Mouse (Mus musculus): ENCODE measurements around the gene Gas7. TPM values are rescaled to one million over a fixed set of nuclear protein-coding genes. Genes with fewer than 3 reads are reported as not detected.

The Gas7 gene
- polyA plus RNA-seq, 1 experiment from 2014 or later: 2.7 TPM

GRCm38 (mm10) chr11:67574344-67574743, 119.1 kb downstream of the Gas7 start:
- H3K9me3 ChIP-seq (ENCODE audit: control insufficient read depth, low read length): no peaks in the 10 kb centered on the region
- H3K4me3 ChIP-seq (ENCODE audit: low read depth, low read length): no peak overlapping the region

GRCm38 (mm10) chr11:67577472-67577871, 122.2 kb downstream of the Gas7 start:
- no peaks in the 10 kb centered on the region for H3K36me3 ChIP-seq (ENCODE audit: control insufficient read depth, insufficient read depth, low read length)
- no peaks in the 10 kb centered on the region for H3K4me1 ChIP-seq (ENCODE audit: control insufficient read depth, insufficient read depth, low read length)
- H3K9me3 ChIP-seq (ENCODE audit: control insufficient read depth, low read length): no peaks in the 10 kb centered on the region
- H3K27ac ChIP-seq (replicated peaks; ENCODE audit: low read depth, low read length): no peak overlapping the region
- H3K4me2 ChIP-seq (ENCODE audit: low read depth, severe bottlenecking): no peak overlapping the region
- no peak overlapping the region for H3K4me3 ChIP-seq (ENCODE audit: low read depth, low read length)
- no peaks in the 10 kb centered on the region for H3K27me3 ChIP-seq (ENCODE audit: control insufficient read depth, insufficient read depth, low read length)
- 84% methylated on average over 5 of the region's 5 CpGs for WGBS
- DNase-seq (ENCODE audit: low spot score) (no peak), ATAC-seq (ENCODE audit: insufficient number of reproducible peaks, low FRiP score, low TSS enrichment, low read depth) (no peak)
- H3K9ac ChIP-seq (ENCODE audit: low read length): no peak overlapping the region

More at GRCm38 (mm10) chr11:67574344-67574743, 119.1 kb downstream of the Gas7 start:
- no peaks in the 10 kb centered on the region for H3K27me3 ChIP-seq (ENCODE audit: control insufficient read depth, insufficient read depth, low read length)
- WGBS: 86% methylated on average over 5 of the region's 5 CpGs
- no peaks in the 10 kb centered on the region for H3K36me3 ChIP-seq (ENCODE audit: control insufficient read depth, insufficient read depth, low read length)
- DNase-seq (ENCODE audit: low spot score): no peak
- no peak overlapping the region for H3K27ac ChIP-seq (replicated peaks; ENCODE audit: low read depth, low read length)
- H3K9ac ChIP-seq (ENCODE audit: low read length): no peak overlapping the region
- H3K4me2 ChIP-seq (ENCODE audit: low read depth, severe bottlenecking): no peak overlapping the region
- ATAC-seq (ENCODE audit: insufficient number of reproducible peaks, low FRiP score, low TSS enrichment, low read depth): no peak
- H3K4me1 ChIP-seq (ENCODE audit: control insufficient read depth, insufficient read depth, low read length): no peaks in the 10 kb centered on the region

GRCm38 (mm10) chr11:67577994-67578393, 122.8 kb downstream of the Gas7 start:
- Histone ChIP-seq H3K4me1 (ENCODE audit: control insufficient read depth, insufficient read depth, low read length) (no peaks in the 10 kb centered on the region), H3K4me3 (ENCODE audit: low read depth, low read length) (no peak overlapping the region), H3K9ac (ENCODE audit: low read length) (no peak overlapping the region), H3K27me3 (ENCODE audit: control insufficient read depth, insufficient read depth, low read length) (no peaks in the 10 kb centered on the region), H3K36me3 (ENCODE audit: control insufficient read depth, insufficient read depth, low read length) (no peaks in the 10 kb centered on the region), H3K9me3 (ENCODE audit: control insufficient read depth, low read length) (no peaks in the 10 kb centered on the region), H3K27ac (replicated peaks; ENCODE audit: low read depth, low read length) (no peak overlapping the region), H3K4me2 (ENCODE audit: low read depth, severe bottlenecking) (no peak overlapping the region)
- whole genome bisulfite sequencing: 65% methylated on average over 4 of the region's 4 CpGs
- ATAC-seq (ENCODE audit: insufficient number of reproducible peaks, low FRiP score, low TSS enrichment, low read depth) (no peak), DNase-seq (ENCODE audit: low spot score) (no peak)

GRCm38 (mm10) chr11:67579136-67579535, 123.9 kb downstream of the Gas7 start:
- ATAC-seq (ENCODE audit: insufficient number of reproducible peaks, low FRiP score, low TSS enrichment, low read depth): no peak
- Histone ChIP-seq H3K36me3 (ENCODE audit: control insufficient read depth, insufficient read depth, low read length) (no peaks in the 10 kb centered on the region), H3K4me1 (ENCODE audit: control insufficient read depth, insufficient read depth, low read length) (no peaks in the 10 kb centered on the region), H3K27me3 (ENCODE audit: control insufficient read depth, insufficient read depth, low read length) (no peaks in the 10 kb centered on the region), H3K4me2 (ENCODE audit: low read depth, severe bottlenecking) (no peak overlapping the region), H3K27ac (replicated peaks; ENCODE audit: low read depth, low read length) (no peak overlapping the region), H3K9me3 (ENCODE audit: control insufficient read depth, low read length) (no peaks in the 10 kb centered on the region), H3K9ac (ENCODE audit: low read length) (no peak overlapping the region), H3K4me3 (ENCODE audit: low read depth, low read length) (no peak overlapping the region)
- whole genome bisulfite sequencing: 76% methylated on average over 9 of the region's 9 CpGs
- DNase-seq (ENCODE audit: low spot score): no peak

- Histone ChIP-seq H3K4me3 (ENCODE audit: low read depth, low read length) (no peak overlapping the region), H3K9ac (ENCODE audit: low read length) (no peak overlapping the region), H3K9me3 (ENCODE audit: control insufficient read depth, low read length) (no peaks in the 10 kb centered on the region), H3K27me3 (ENCODE audit: control insufficient read depth, insufficient read depth, low read length) (no peaks in the 10 kb centered on the region), H3K4me2 (ENCODE audit: low read depth, severe bottlenecking) (no peak overlapping the region), H3K27ac (replicated peaks; ENCODE audit: low read depth, low read length) (no peak overlapping the region), H3K4me1 (ENCODE audit: control insufficient read depth, insufficient read depth, low read length) (no peaks in the 10 kb centered on the region), H3K36me3 (ENCODE audit: control insufficient read depth, insufficient read depth, low read length) (no peaks in the 10 kb centered on the region)
- no peak for DNase-seq (ENCODE audit: low spot score)
- ATAC-seq (ENCODE audit: insufficient number of reproducible peaks, low FRiP score, low TSS enrichment, low read depth): no peak
- WGBS: 76% methylated on average over 7 of the region's 7 CpGs
Observed at GRCm38 (mm10) chr11:67581549-67581948, 126.3 kb downstream of the Gas7 start.

- Histone ChIP-seq H3K4me3 (ENCODE audit: low read depth, low read length) (no peak overlapping the region), H3K36me3 (ENCODE audit: control insufficient read depth, insufficient read depth, low read length) (no peaks in the 10 kb centered on the region), H3K9ac (ENCODE audit: low read length) (no peak overlapping the region), H3K27me3 (ENCODE audit: control insufficient read depth, insufficient read depth, low read length) (no peaks in the 10 kb centered on the region), H3K9me3 (ENCODE audit: control insufficient read depth, low read length) (no peaks in the 10 kb centered on the region), H3K4me2 (ENCODE audit: low read depth, severe bottlenecking) (no peak overlapping the region), H3K4me1 (ENCODE audit: control insufficient read depth, insufficient read depth, low read length) (no peaks in the 10 kb centered on the region), H3K27ac (replicated peaks; ENCODE audit: low read depth, low read length) (no peak overlapping the region)
- WGBS: 96% methylated on average over 4 of the region's 4 CpGs
- DNase-seq (ENCODE audit: low spot score): no peak
- no peak for ATAC-seq (ENCODE audit: insufficient number of reproducible peaks, low FRiP score, low TSS enrichment, low read depth)
Observed at GRCm38 (mm10) chr11:67582570-67582969, 127.3 kb downstream of the Gas7 start.

- H3K27ac ChIP-seq (replicated peaks; ENCODE audit: low read depth, low read length): no peak overlapping the region
- 0 out of 2 replicates have a peak, but pooled peaks cover 3% of the 10 kb centered on the region for H3K4me1 ChIP-seq (ENCODE audit: control insufficient read depth, insufficient read depth, low read length)
- H3K4me3 ChIP-seq (ENCODE audit: low read depth, low read length): no peak overlapping the region
- no peaks in the 10 kb centered on the region for H3K27me3 ChIP-seq (ENCODE audit: control insufficient read depth, insufficient read depth, low read length)
- H3K9ac ChIP-seq (ENCODE audit: low read length): no peak overlapping the region
- H3K4me2 ChIP-seq (ENCODE audit: low read depth, severe bottlenecking): no peak overlapping the region
- no peaks in the 10 kb centered on the region for H3K9me3 ChIP-seq (ENCODE audit: control insufficient read depth, low read length)
- no peak for DNase-seq (ENCODE audit: low spot score)
- 93% methylated on average over 6 of the region's 6 CpGs for WGBS
- ATAC-seq (ENCODE audit: insufficient number of reproducible peaks, low FRiP score, low TSS enrichment, low read depth): no peak
- no peaks in the 10 kb centered on the region for H3K36me3 ChIP-seq (ENCODE audit: control insufficient read depth, insufficient read depth, low read length)
Observed at GRCm38 (mm10) chr11:67585016-67585415, 129.8 kb downstream of the Gas7 start.

- DNase-seq (ENCODE audit: low spot score) (no peak), ATAC-seq (ENCODE audit: insufficient number of reproducible peaks, low FRiP score, low TSS enrichment, low read depth) (no peak)
- Histone ChIP-seq H3K4me1 (ENCODE audit: control insufficient read depth, insufficient read depth, low read length) (0 out of 2 replicates have a peak, but pooled peaks cover 3% of the 10 kb centered on the region), H3K4me3 (ENCODE audit: low read depth, low read length) (no peak overlapping the region), H3K9ac (ENCODE audit: low read length) (no peak overlapping the region), H3K27ac (replicated peaks; ENCODE audit: low read depth, low read length) (0 out of 2 replicates have a peak overlapping the region, but pooled peaks have one; percentile 10), H3K36me3 (ENCODE audit: control insufficient read depth, insufficient read depth, low read length) (no peaks in the 10 kb centered on the region), H3K27me3 (ENCODE audit: control insufficient read depth, insufficient read depth, low read length) (no peaks in the 10 kb centered on the region), H3K4me2 (ENCODE audit: low read depth, severe bottlenecking) (no peak overlapping the region), H3K9me3 (ENCODE audit: control insufficient read depth, low read length) (no peaks in the 10 kb centered on the region)
- 76% methylated on average over 2 of the region's 2 CpGs for WGBS
Observed at GRCm38 (mm10) chr11:67585629-67586028, 130.4 kb downstream of the Gas7 start.
